Mouse (Mus musculus): ENCODE data around the gene Xpo5.

Xpo5 gene

GRCm38 (mm10) chr17:46255147-46255546 lies 52.6 kb downstream of the Xpo5 start:
- no peak for DNase-seq (ENCODE audit: extremely low read depth, low read depth, low spot score)

GRCm38 (mm10) chr17:46258279-46259053 lies 55.9 kb downstream of the Xpo5 start:
- DNase-seq (ENCODE audit: extremely low read depth, low read depth, low spot score): no peak

GRCm38 (mm10) chr17:46259675-46260074 lies 57.1 kb downstream of the Xpo5 start:
- DNase-seq (ENCODE audit: extremely low read depth, low read depth, low spot score): no peak

GRCm38 (mm10) chr17:46262201-46262694 lies 59.7 kb downstream of the Xpo5 start:
- no peak for DNase-seq (ENCODE audit: extremely low read depth, low read depth, low spot score)

- DNase-seq (ENCODE audit: extremely low read depth, low read depth, low spot score): no peak
Observed at GRCm38 (mm10) chr17:46265502-46265901, 62.9 kb downstream of the Xpo5 start.

- peak; percentile 78 for DNase-seq (ENCODE audit: extremely low read depth, low read depth, low spot score)
Observed at GRCm38 (mm10) chr17:46265918-46266618, 63.5 kb downstream of the Xpo5 start.

GRCm38 (mm10) chr17:46266986-46267385 lies 64.4 kb downstream of the Xpo5 start:
- DNase-seq (ENCODE audit: extremely low read depth, low read depth, low spot score): no peak

GRCm38 (mm10) chr17:46267511-46267910 lies 64.9 kb downstream of the Xpo5 start:
- DNase-seq (ENCODE audit: extremely low read depth, low read depth, low spot score): no peak

- DNase-seq (ENCODE audit: extremely low read depth, low read depth, low spot score): no peak
Observed at GRCm38 (mm10) chr17:46268026-46268720, 65.6 kb downstream of the Xpo5 start.

- DNase-seq (ENCODE audit: extremely low read depth, low read depth, low spot score): no peak
Observed at GRCm38 (mm10) chr17:46269771-46270534, 67.4 kb downstream of the Xpo5 start.

- DNase-seq (ENCODE audit: extremely low read depth, low read depth, low spot score): no peak
Observed at GRCm38 (mm10) chr17:46272058-46272457, 69.5 kb downstream of the Xpo5 start.

GRCm38 (mm10) chr17:46272675-46273074 lies 70.1 kb downstream of the Xpo5 start:
- DNase-seq (ENCODE audit: extremely low read depth, low read depth, low spot score): no peak

GRCm38 (mm10) chr17:46273803-46274236 lies 71.2 kb downstream of the Xpo5 start:
- no peak for DNase-seq (ENCODE audit: extremely low read depth, low read depth, low spot score)

GRCm38 (mm10) chr17:46274465-46274864 lies 71.9 kb downstream of the Xpo5 start:
- DNase-seq (ENCODE audit: extremely low read depth, low read depth, low spot score): no peak

- DNase-seq (ENCODE audit: extremely low read depth, low read depth, low spot score): no peak
Observed at GRCm38 (mm10) chr17:46275034-46275433, 72.5 kb downstream of the Xpo5 start.

GRCm38 (mm10) chr17:46275506-46275905 lies 72.9 kb downstream of the Xpo5 start:
- DNase-seq (ENCODE audit: extremely low read depth, low read depth, low spot score): no peak

GRCm38 (mm10) chr17:46277586-46277985 lies 75.0 kb downstream of the Xpo5 start:
- no peak for DNase-seq (ENCODE audit: extremely low read depth, low read depth, low spot score)

- no peak for DNase-seq (ENCODE audit: extremely low read depth, low read depth, low spot score)
Observed at GRCm38 (mm10) chr17:46278011-46278765, 75.6 kb downstream of the Xpo5 start.

GRCm38 (mm10) chr17:46282483-46283123 lies 80.0 kb downstream of the Xpo5 start, which contains the start of gene Tjap1:
Tjap1 (minus strand) TSS chr17:46283026.
- DNase-seq (ENCODE audit: extremely low read depth, low read depth, low spot score): no peak
